Mouse (Mus musculus) small intestine, adult 2 months (tissue): Measurements from ENCODE around the gene Tnni3k.

Experiments used
- CTCF ChIP-seq: fragments of 200-500 bp; IDR thresholded peaks from 2 replicates; pipeline ENCODE4 v1.5.1; 2012; ENCODE audit warnings: low read depth, mild to moderate bottlenecking, control low read depth, inconsistent platforms, low read length, moderate library complexity, mixed read lengths; ENCODE audit not compliant: insufficient replicate concordance, insufficient read length; ENCODE audit errors: extremely low read depth
- POLR2A ChIP-seq: fragments of 200-500 bp; IDR thresholded peaks from 2 replicates; pipeline ENCODE4 v1.6.1; 2012; ENCODE audit warnings: low read depth, mild to moderate bottlenecking, control low read depth, inconsistent platforms, low read length, moderate library complexity

DNA sequence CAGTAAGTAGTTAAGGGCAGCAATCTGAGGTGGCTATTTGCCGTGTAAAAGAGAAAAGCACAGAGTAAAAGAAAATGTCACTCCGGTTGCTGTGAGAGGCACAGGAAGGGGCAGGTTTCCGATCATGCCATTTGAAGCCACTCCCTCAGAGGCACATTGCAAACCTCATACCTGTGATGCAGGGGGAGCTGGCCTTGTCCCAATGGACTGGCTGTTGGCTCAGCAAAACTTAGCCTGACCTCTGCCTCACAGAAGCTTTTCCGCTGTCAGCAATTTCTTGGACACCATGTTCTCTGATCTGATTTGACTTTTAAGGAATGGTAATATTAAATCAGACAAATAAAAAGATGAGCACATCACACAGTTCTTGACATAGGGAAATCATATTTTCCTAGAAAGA, 52.4 kb downstream of the Tnni3k start:
- no peak for TF ChIP-seq CTCF
- TF ChIP-seq POLR2A: no peak
